Mouse (Mus musculus) thymus, adult 2 months (tissue): ENCODE results near the gene Sema3c. TPM values are rescaled to one million over a fixed set of nuclear protein-coding genes. Genes with fewer than 3 reads are reported as not detected.

Experiments used
- DNase-seq: peaks from one replicate; pipeline ENCODE4 v3.0.0; 2021
- H3K27ac ChIP-seq: fragments of 200-500 bp; 2 replicates; pipeline ENCODE4 v1.5.1; 2012; ENCODE audit warnings: low read length, control low read depth; ENCODE audit not compliant: control insufficient read depth, insufficient read depth
- H3K27me3 ChIP-seq: fragments of 200-500 bp; 2 replicates; pipeline ENCODE4 v1.6.1; 2012; ENCODE audit warnings: mild to moderate bottlenecking, low read length, moderate library complexity, mixed read lengths; ENCODE audit not compliant: control insufficient read depth, insufficient read depth
- H3K36me3 ChIP-seq: fragments of 200-500 bp; 2 replicates; pipeline ENCODE4 v1.6.1; 2012; ENCODE audit warnings: mild to moderate bottlenecking, low read length, moderate library complexity; ENCODE audit not compliant: control insufficient read depth, insufficient read depth
- H3K4me1 ChIP-seq: fragments of 200-500 bp; replicated peaks from 2 replicates; pipeline ENCODE4 v1.6.1; 2012; ENCODE audit warnings: low read length; ENCODE audit not compliant: control insufficient read depth, insufficient read depth
- H3K4me3 ChIP-seq: fragments of 200-500 bp; 2 replicates; pipeline ENCODE4 v1.5.1; 2012; ENCODE audit warnings: mild to moderate bottlenecking, low read length, control low read depth, moderate library complexity; ENCODE audit not compliant: control insufficient read depth, insufficient read depth
- CTCF ChIP-seq: fragments of 200-500 bp; IDR thresholded peaks from 2 replicates; pipeline ENCODE4 v1.5.1; 2012; ENCODE audit warnings: mild to moderate bottlenecking, control low read depth, low read length, moderate library complexity, borderline replicate concordance; ENCODE audit not compliant: control insufficient read depth, poor library complexity, insufficient read depth; ENCODE audit errors: extremely low read depth
- POLR2A ChIP-seq: fragments of 200-500 bp; IDR thresholded peaks from 2 replicates; pipeline ENCODE4 v1.6.1; 2012; ENCODE audit warnings: mild to moderate bottlenecking, low read length, control low read depth, moderate library complexity; ENCODE audit not compliant: control insufficient read depth, poor library complexity, insufficient read depth; ENCODE audit errors: extremely low read depth
- WGBS: fragments of 180-500 bp; shearing (Covaris S2); methylation state at CpG from one replicate; pipeline ENCODE4 v1.1.7; 2018; 5-methylcytosine and 5-hydroxymethylcytosine counted together
- polyA plus RNA-seq: library from polyadenylated mRNA; depleted of rRNA; stranded (reverse); fragments of >200 nt; gene quantifications from 2 replicates; pipeline ENCODE4 v1.2.3, GENCODE M21; 2012

Sema3c gene
- polyA plus RNA-seq, 1 experiment = 1.2 TPM

DNA sequence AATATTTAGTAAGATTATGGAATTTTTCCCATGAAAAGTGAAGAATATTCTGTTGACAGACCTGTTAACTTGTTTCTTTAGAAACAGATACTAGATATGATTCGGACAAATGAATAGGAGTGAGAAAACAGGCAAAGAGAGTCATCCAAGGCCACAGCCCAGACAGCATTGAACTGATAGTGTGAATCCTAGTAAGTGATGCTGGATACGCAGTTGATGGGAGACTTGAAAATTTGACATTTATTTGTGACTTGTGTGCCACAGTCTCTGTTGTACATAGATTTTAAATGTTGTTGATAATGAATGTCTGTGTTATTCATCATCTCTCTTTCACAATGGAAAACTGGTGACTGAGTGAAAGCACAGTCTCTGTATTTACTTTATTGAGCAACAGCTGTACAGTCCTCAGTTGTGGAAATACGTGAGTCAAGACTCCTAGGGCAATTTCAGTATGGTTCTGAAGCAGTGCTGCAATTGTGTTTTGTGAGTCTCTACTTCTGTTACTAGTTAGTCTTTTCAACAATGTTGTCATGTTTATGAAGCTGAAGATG, 17.3 kb upstream of the Sema3c start:
- no peak overlapping the region for H3K4me3 ChIP-seq
- no peak overlapping the region for H3K27ac ChIP-seq
- H3K36me3 ChIP-seq = no peaks in the 10 kb centered on the region
- TF ChIP-seq POLR2A = no peak
- TF ChIP-seq CTCF = no peak
- H3K4me1 ChIP-seq = no peaks in the 10 kb centered on the region
- 96% methylated on average over 3 of the region's 3 CpGs for WGBS
- no peaks in the 10 kb centered on the region for H3K27me3 ChIP-seq
- no peak for DNase-seq

DNA sequence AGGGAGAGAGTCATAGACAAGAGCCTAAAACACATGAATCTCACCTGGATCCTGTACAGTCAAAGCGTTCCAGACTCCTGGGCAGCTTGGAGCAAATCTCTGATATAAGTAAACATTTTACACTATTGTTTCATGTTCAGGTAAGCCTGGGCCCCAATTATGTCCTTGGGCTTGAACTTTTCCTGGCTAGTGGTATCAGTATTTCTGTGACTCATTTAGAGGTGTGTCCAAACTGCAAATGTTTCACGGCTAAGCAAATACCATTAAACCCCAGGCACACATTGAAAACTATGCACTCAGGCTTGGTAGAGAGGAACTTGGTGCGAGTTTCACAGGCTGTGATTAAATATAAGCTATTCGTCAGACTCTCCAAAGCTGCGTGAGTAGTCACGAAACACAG, 2.5 kb upstream of the Sema3c start:
- 91% methylated on average over 6 of the region's 6 CpGs for WGBS

DNA sequence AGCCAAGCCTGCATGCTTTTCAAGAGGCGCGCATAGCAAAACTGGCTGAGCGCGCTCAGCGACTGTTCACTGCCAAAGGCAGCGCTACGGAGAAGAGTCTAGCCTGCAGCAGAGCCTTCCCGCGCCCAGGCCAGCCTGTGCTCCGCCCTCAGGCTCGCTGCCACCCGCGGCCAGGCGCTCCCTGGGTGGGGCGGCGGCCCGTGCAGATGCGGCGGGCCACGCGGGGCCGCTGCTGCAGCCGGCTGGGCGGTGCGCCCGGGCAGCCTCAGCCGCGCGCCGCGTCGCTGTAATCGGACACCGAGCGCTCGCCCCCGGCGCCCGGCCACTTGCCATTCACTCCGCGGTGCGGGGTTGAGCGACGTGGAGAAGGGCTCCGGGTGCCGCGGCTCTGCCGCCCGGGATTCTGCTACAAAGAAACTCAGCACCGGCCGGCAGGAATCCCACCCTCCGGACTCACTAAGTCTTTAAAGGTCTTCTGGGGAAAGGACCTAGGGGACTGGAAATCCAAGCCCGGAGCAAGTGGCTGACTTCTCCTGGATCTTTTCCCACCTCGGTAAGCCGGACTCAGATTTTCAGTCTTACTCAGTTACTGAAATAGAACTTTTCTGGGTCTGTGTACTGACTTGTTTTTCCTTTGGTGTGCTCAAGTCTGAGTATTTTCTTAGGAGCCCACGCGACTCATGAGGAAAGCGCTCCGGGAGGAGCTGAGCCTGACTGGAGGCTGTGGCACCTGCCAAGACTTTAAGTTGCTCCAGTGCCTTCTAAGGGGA, 517 bp downstream of the Sema3c start:
- no peak for DNase-seq

More for the DNA sequence above, 2.5 kb upstream of the Sema3c start:
- TF ChIP-seq POLR2A (no peak), CTCF (no peak)
- DNase-seq = no peak
- no peaks in the 10 kb centered on the region for H3K27me3 ChIP-seq
- no peaks in the 10 kb centered on the region for H3K4me1 ChIP-seq
- no peak overlapping the region for H3K4me3 ChIP-seq
- H3K36me3 ChIP-seq = no peaks in the 10 kb centered on the region
- H3K27ac ChIP-seq = no peak overlapping the region

DNA sequence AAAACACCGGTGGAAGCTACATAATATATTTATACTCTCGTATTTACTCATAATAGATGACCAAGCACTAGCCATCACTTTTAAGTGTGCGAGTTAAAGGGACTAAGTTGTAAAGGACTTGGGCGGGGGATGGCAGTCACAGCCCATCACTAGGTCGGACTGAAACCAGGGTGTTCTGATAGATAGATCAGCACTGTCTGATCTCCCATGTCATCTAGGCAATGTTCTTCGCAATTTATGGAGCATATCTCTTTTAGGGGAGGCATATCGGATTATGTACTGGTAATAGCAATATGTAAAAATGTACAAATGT, 1.1 kb downstream of the Sema3c start:
- no peak overlapping the region for H3K27ac ChIP-seq
- DNase-seq = no peak
- H3K36me3 ChIP-seq = no peaks in the 10 kb centered on the region
- WGBS = 42% methylated on average over 7 of the region's 7 CpGs
- H3K27me3 ChIP-seq = no peaks in the 10 kb centered on the region
- TF ChIP-seq CTCF (no peak), POLR2A (no peak)
- H3K4me1 ChIP-seq = no peaks in the 10 kb centered on the region
- no peak overlapping the region for H3K4me3 ChIP-seq

More for the DNA sequence above, 517 bp downstream of the Sema3c start:
- H3K27me3 ChIP-seq = no peaks in the 10 kb centered on the region
- 3% methylated on average over 59 of the region's 59 CpGs for WGBS
- H3K4me1 ChIP-seq = no peaks in the 10 kb centered on the region
- H3K36me3 ChIP-seq = no peaks in the 10 kb centered on the region
- H3K27ac ChIP-seq = no peak overlapping the region
- no peak for TF ChIP-seq CTCF
- TF ChIP-seq POLR2A = no peak
- no peak overlapping the region for H3K4me3 ChIP-seq

DNA sequence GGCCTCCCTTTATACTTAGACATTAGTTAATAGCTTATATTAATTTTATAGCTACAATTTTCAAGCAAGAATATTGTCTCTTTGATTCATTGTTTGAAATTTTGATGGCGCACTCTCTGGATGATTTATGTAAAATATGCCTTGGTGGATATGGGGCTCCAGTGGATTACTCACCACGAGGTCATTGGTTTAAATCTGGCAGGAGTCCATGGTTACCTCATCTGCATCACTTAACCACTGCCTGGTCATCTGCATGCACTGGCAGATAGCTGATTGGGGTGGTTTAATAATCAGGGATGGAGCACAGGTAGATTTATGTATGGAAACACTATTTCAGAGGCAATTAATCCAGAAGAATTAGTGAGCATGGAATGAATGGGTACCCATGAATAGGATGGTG, 2.0 kb downstream of the Sema3c start:
- WGBS = 62% methylated on average over 2 of the region's 2 CpGs
- no peak overlapping the region for H3K4me3 ChIP-seq
- H3K27ac ChIP-seq = no peak overlapping the region
- no peak for DNase-seq
- TF ChIP-seq POLR2A (no peak), CTCF (no peak)
- no peaks in the 10 kb centered on the region for H3K27me3 ChIP-seq
- no peaks in the 10 kb centered on the region for H3K36me3 ChIP-seq
- no peaks in the 10 kb centered on the region for H3K4me1 ChIP-seq

DNA sequence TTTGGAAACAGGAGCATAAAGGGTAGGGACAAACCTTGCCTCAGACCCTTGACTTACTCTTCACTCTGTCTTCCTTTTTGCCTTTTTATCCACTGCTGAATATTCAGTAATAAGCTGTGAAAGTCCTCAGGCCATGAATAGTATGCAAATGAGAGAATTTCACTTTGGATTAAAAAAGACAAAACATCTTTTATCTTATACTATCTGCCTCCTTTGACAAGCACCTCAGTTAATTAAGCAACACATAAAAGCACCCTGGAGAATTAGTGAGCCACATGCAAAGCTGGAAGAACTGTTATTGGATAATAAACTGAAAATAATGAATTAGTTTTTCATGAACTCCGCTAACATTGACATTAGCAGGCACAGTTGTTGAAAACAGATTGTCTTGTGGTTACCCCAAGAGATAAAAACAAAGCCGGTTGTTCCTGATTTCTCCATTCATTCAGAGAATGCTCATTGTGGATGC, 8.0 kb downstream of the Sema3c start:
- WGBS = 57% methylated on average over 2 of the region's 2 CpGs
- no peaks in the 10 kb centered on the region for H3K36me3 ChIP-seq
- no peak overlapping the region for H3K4me3 ChIP-seq
- DNase-seq = no peak
- H3K27ac ChIP-seq = no peak overlapping the region
- TF ChIP-seq POLR2A (no peak), CTCF (no peak)
- H3K4me1 ChIP-seq = no peaks in the 10 kb centered on the region
- no peaks in the 10 kb centered on the region for H3K27me3 ChIP-seq
